Mouse (Mus musculus) right cerebral cortex, postnatal 4 days (tissue): ENCODE data around the gene Sugt1.
A peak's percentile ranks its signal among the peaks of the same experiment; 100 is the strongest.

ENCODE experiments used
- DNase-seq: peaks from one replicate; pipeline ENCODE4 v3.0.0-alpha.2; 2022

The Sugt1 gene

DNA sequence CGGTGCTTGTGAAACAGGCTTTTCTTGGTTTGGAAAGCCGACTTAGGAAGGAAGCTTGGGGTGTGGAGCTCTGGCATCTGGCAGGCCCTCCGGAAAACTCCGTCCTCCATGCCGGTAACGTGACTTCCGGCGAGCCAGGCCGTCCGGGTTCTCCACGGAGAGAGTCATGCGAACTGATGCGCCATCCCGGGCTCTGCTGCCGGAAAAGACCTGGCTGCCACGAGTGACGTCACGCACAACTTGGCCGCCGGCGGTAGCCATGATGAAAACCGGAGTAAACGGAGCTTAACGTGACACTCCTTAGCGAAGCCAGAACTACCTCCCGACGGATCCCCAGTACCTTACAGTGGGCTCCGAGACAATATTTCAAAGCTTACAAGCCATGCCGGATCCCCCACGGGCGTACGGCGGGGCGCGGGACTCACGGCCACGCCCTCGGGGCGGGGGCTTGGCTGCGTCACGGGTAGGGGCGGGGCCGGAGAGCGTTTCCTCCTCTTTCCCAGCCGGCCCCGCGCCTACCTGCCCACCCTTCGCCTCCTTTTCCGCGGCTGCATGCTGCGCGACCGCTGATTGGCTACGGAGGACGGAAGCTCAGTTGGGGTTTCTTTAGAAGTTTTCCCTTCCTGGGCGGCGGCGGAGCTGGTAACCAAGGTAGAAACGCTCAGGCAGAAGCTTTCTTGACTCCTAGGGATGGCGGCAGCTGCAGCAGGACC, at the start of gene Sugt1:
Gene Sugt1, plus strand, starts transcription at position 553 of the 713 bp plus-strand sequence.
- peak; percentile 95 for DNase-seq

DNA sequence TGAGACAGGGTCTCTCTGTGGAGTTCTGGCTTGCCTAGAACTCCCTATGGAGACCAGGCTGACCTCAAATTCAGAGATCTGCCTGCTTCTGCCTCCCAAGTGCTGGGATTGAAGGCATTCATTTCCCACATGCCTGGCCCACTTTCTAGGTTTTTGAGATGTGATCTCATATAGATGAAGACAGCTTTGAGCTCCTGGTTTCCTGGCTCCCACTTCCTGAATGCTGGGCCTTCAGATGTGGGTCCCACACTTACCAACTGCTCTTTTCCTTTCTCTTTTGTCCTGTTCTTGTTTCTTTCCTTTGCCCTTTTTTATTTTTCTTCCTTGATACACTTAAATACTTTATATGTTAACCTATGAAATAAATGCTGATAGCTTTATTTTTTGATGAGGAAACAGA, 49.6 kb upstream of the Sugt1 start:
- DNase-seq, result no peak

- no peak for DNase-seq
Measured at GRCm38 (mm10) chr14:79541606-79542005, 45.9 kb upstream of the Sugt1 start.

GRCm38 (mm10) chr14:79549343-79549742, 38.1 kb upstream of the Sugt1 start:
- no peak for DNase-seq

DNA sequence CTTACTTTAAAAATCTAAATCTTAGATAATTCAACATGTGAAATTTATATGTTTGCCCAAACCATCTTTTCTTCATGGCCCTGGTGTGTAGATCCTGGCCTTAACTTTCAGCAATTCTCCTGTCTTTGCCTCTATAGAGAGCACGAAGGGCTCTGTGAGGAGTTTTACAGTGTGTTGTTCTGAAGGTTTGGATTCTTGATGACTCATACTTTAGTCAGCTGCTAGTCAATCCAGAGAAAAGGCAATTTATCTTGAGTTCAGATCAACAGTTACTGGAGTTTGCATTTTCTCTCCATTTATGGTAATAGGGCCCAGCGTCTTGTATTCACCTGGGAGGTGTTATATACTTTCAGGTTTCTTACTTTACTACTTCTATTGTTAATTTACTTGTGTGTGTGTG, 35.6 kb upstream of the Sugt1 start:
- no peak for DNase-seq

GRCm38 (mm10) chr14:79552854-79553253, 34.6 kb upstream of the Sugt1 start:
- DNase-seq, result no peak

GRCm38 (mm10) chr14:79557796-79558195, 29.7 kb upstream of the Sugt1 start:
- no peak for DNase-seq

- peak; percentile 19 for DNase-seq
Measured at GRCm38 (mm10) chr14:79562745-79563144, 24.7 kb upstream of the Sugt1 start.

- no peak for DNase-seq
Measured at GRCm38 (mm10) chr14:79564784-79565183, 22.7 kb upstream of the Sugt1 start.

DNA sequence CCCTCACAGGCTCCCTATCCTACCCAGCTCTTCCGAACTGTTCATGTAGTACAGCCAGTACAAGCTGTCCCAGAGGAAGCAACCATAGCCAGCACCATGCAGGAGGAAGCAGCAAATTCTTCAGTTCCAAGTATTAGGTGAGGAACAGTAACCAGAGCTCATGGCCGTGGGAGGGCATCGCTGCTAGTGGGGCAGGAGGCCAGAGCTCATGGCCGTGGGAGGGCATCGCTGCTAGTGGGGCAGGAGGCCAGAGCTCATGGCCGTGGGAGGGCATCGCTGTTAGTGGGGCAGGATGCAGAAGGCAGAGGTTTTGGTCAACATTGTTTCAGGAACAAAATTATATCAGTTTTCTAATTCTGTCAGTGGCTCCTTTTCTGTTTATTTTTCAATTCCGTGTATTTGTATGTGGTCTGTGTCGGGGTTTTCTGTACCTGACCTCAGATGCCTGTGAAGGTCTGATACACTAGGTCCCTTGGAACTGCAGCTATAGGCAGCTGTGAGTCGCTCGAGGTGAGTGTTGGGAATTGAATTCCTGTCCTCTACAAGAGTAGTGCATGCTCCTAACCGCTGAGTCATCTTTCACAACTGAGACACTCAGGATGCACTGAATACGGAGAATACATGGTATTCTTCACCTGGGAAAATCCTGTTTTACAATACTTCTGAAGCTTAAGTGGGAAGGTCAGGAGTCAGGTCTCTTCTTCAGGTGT, 13.9 kb upstream of the Sugt1 start:
- DNase-seq, result no peak

DNA sequence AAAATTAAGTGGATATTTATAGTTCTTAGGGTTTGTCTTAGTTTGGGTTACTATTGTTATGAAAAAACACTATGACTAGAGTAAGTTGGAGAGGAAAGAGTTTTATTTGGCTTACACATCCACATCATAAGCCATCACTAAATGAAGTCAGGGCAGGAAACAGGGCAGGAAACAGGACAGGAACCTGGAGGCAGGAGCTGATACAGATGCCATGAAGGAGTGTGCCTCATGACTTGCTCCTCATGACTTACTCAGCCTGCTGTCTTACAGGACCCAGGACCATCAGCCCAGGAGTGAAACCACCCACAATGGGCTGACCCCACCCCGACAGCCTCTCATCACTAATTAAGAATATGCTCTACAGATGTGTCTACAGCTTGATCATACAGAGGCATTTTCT, 13.1 kb upstream of the Sugt1 start:
- no peak for DNase-seq

DNA sequence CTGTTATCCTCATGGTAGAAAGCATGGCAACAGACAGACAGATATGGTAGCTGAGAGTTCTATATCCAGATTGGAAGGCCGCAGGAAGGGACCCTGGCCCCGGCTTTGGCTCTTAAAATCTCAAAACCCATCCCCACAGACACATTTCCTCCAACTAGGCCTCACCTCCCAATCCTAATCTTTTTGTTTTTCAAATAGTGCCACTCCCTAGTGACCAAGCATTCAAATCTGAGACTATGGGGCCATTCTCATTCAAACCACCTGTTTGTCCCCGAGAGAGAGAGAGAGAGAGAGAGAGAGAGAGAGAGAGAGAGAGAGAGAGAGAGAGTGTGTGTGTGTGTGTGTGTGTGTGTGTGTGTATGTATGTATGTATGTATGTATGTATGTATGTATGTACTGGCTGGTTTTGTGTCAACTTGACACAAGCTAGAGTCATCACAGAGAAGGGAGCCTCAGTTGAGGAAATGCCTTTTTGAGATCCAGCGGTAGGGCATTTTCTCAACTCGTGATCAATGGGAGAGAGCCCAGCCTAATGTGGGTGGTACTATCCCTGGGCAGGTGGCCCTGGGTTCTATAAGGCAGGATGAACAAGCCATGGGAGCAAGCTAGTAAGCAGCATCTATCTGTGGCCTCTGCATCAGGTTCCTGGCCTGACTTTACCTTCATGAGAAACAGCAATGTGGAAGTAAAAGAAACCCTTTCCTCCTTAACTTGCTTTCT, 3.8 kb upstream of the Sugt1 start:
- DNase-seq, result no peak

- no peak for DNase-seq
Measured at GRCm38 (mm10) chr14:79586499-79587138, 872 bp upstream of the Sugt1 start.

DNA sequence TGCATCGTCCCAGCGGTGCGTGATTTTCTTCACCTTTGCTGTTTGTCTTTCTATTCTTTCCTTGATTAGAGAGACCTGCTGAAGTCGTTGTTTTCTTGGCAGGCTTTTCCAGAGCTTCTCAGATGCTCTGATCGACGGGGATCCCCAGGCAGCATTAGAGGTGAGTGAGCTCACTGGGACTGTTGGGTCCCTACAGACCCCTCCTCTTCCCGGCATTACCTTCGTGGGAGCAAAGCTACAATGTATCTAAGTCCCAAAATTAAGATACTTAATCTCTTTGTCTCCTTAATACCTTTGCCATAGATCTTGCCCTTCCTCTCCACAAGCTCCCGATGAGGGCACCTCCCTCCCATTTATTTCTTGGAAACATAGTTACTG, 350 bp downstream of the Sugt1 start:
- DNase-seq, result no peak

- no peak for DNase-seq
Measured at GRCm38 (mm10) chr14:79588534-79588951, 1.1 kb downstream of the Sugt1 start.

- DNase-seq, result no peak
Measured at GRCm38 (mm10) chr14:79589401-79589800, 1.9 kb downstream of the Sugt1 start.

DNA sequence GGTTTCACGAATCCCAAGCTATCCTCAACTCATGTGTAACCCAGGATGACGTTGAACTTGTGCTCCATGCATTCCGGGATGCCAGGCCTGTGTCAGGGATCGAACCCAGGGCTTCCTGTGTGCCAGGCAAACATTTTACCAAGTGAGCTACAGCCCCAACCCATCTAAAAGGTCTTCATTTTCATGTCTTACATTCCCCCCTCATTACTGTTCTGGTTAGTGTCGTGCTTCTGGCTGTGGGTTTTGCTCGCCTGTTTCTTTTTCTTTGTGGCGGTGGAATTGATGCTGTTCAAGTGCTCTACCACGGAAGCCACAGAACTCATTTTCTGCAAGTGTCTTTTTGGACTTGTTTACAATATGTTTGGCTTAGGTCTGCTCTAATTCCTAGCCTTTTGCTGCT, 3.4 kb downstream of the Sugt1 start:
- DNase-seq, result no peak

GRCm38 (mm10) chr14:79591611-79592010, 4.1 kb downstream of the Sugt1 start:
- DNase-seq, result no peak

DNA sequence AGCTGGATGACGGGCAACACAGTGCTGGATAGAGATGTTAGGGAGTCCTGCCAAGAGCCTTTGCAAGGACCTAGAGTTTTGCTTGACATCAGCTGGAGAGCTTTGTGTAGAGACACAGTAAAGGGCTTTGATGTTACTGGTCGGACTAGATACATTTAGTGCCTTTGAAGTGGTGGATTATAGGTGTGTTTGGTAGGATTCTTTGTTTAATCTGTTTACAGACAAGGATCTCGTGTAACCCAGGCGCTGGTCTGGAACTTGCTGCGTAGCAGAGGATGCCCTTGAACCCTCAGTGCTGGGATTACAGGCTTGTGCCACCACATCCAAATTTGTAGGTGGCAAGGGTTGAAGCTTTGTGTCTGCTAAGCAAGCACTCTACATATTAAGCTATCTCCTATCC, 6.6 kb downstream of the Sugt1 start:
- no peak for DNase-seq

- DNase-seq, result no peak
Measured at GRCm38 (mm10) chr14:79596602-79597001, 9.1 kb downstream of the Sugt1 start.

GRCm38 (mm10) chr14:79605881-79606280, 18.4 kb downstream of the Sugt1 start:
- no peak for DNase-seq

DNA sequence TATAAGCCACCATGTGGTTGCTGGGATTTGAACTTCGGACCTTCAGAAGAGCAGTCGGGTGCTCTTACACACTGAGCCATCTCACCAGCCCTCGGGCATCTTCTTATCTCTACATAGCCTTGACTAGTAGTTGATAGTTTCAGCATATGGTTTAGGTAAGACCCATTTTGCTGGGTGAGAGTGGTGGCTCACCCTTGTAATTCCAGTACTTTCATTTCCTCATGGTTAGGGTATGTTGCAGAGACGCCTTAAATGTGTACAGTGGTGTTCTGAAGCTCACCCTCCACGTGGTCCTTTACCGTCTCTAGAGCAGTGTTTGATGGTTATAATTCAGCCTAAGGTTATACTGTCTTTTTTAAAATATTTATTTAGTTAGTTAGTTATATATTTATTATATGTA, 18.9 kb downstream of the Sugt1 start:
- no peak for DNase-seq

- no peak for DNase-seq
Measured at GRCm38 (mm10) chr14:79606867-79607266, 19.4 kb downstream of the Sugt1 start.
